Mouse (Mus musculus) kidney, postnatal 4 days (tissue): ENCODE results near the gene Bmp10.
A peak's percentile ranks its signal among the peaks of the same experiment; 100 is the strongest.
"Not testable (repeated sequence)": the region's sequence is repeated elsewhere in the genome, so short reads cannot be mapped to it uniquely, and the experiment has no call there.

Experiments used
- DNase-seq, 2 experiments: peaks; one replicate each; pipeline ENCODE4 v3.0.0; 2021; ENCODE audit warnings: mixed read lengths in 2 of 2

Gene Bmp10

DNA sequence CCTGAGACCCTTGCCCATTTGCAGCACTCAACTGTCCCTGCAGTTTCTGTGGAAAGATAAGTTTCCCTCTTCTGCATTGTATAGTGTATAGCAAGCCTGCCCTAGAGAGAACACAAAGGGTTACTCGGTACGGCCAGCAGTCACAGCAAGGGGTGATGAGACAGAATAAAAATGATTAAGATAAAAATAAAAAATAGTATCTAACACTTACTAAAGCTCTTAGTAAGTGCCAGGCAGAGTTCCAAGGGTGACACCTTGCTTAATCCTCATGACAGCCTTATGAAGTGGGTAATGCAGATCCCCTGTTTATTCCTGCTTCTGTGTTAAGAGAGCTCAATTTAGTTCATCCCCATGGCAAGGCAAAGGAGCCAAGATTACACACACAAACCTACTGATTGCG, 20.7 kb downstream of the Bmp10 start:
- no peak for DNase-seq

DNA sequence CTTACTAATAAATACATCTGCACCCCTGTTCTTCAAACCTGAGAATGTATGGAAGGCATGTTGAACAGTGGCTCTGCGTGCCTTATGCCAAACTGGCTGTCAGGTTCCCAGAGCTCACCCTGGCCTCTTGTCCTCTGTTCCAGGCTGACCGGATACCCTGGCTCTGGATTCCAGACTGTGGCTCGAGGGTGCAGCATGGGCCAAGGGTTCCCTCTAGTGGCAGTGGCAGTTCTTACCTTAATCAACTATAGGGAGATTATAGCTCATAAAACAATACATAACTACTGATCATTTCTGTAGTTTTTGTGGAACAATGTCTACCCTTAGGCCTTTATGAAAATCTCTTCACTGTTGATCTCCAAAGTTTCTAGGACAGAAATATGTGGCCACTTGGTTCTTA, 22.2 kb downstream of the Bmp10 start:
- peak; percentile 49 to 57 for DNase-seq

DNA sequence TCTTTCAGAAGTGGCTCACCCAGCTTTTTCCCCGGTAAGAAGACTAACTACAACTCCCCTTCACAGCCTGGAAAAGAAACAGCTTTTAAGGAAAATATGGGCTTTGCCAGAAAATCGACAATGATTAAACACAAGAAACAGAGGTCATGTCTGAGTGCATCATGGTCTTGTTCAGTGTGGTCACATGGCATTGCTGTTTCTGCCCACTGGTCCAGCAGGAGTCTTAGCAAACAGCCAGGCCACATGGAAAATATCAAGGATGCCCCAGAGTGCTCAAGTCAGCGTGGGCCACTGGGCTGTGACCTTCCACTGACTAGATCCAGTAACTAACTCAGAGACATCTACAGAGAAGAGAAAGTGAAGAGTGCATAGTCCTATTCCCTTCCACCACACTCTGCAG, 23.0 kb downstream of the Bmp10 start:
- DNase-seq, result no peak

DNA sequence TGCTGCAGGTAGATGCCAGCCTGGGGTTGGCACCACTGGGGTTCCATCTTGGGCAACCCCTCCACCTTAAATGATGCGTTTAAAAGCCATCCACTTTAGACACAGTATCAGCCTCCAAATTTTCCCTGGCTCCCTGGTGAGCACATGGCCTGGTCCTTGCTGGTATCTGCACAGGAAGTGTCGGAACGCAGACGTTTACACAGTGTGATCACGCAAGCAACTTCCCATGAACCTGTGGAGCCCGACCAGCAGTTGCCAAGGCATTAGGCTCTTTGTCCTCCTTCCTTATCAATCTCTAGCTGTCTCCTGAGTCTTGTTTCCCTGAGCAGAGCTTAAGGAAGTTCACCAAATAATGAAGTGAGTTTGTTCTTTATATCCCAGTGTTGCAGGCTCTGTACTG, 26.7 kb downstream of the Bmp10 start:
- no peak for DNase-seq

- peak; percentile 81 to 87 for DNase-seq
Observed at GRCm38 (mm10) chr6:87466221-87466620, 37.4 kb downstream of the Bmp10 start.

DNA sequence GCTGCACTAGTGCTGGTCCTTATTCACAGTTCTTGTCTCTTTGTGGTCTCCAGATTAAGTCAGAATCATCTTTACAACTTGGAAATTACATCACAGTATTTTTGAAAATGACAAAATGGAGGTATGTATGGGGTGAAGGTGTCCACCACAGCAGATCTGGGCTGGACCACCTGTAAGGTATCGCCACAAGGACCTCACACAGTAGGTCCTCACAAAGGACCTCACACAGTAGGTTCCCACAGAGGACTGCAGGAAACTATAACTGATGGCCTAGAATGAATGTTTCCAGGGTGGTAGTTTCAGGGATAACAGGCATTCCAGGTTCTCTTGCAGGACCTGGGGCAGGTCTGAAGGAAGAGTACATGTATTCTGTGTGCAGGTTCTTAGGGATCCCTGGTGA, 38.6 kb downstream of the Bmp10 start:
- DNase-seq, result no peak

DNA sequence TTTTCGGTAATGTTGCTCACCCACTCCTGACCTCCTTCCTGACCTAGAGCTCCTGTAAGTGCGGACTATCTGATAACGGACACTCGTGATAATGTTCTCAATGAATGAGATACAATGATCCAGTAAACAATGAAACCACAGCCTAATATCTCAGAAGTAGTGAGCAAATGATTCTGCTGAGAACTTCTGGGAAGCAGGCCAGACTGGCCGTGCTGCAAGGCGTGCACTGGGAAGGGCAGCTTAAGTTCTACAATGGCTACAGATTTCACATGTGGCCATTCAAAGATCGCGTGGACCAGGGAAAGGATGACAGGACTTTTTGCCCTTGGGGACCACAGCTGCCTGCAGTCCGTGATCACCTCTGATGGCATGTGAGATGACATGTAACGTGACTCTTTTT, 39.6 kb downstream of the Bmp10 start:
- DNase-seq, result no peak

- not testable (repeated sequence) for DNase-seq
Observed at GRCm38 (mm10) chr6:87470098-87470497, 41.3 kb downstream of the Bmp10 start.

GRCm38 (mm10) chr6:87475223-87475622, 46.4 kb downstream of the Bmp10 start:
- DNase-seq, result no peak

- no peak for DNase-seq
Observed at GRCm38 (mm10) chr6:87478847-87479246, 50.1 kb downstream of the Bmp10 start.

DNA sequence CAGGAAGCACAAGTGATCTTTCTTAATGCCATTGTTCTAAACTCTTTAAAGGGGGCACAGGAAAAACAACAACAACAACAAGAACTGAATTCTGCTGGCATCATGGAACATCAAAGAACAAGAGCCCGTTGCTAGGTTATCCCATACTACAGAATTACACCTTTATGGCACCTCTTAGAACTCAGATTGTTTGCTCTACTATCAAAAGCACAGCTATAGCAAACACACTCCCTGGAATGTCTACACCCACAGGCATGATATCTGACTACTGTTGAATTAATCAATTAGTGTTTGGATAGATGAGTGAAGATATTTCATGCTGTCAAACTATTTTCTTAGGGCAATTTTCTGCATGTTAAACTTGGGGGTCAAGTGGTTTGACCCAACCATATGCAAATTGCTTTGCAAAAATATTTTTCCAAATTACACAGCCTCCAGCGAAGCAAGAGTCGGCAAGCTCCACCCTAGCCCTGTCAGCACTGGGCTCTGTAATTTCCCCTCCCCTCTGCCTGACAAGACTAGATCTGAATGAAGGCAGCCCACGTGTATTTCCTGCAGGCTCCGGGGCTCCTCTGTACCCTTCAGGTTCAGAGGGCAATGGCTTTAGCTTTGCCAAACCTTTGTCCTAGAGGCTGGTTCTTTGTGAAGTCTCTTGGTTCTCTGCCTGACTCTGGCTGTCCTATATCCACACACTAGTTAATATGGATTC, 50.7 kb downstream of the Bmp10 start:
- DNase-seq, result no peak

DNA sequence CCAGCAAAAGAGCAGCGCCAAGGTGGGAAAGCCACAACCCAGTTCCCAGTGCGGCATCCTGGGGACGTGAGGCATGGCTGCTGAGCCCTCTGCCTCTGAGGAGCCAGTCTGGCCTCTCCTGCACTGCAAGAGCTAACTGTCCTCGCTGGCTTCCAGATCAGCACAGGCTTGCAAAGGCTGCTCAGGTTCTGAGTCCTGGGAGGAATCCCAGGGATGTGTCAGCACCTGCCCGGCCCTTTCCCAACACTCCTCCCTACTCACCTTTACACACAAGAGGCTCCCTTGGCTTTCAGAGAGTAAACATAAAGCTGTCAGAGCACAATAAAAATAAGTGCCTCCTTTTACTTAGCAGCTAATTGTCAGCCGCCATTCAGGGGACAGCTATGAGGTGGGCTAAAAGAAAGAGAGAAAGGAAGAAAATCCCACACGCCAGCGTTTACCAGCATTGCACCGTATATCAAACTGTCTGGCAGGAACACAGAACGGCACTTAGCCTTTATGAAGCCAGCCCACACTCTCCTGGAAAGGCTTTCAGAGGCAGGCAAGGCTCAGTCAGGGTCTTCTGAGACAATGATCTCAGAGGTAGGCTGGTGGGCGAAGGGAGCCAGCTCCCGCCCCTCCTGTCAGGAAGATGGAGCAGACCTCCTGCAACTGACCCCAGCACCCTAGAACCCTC, 54.6 kb downstream of the Bmp10 start:
- DNase-seq, result no peak

- DNase-seq, result peak in 1 of 2 experiments; percentile 19
Observed at GRCm38 (mm10) chr6:87483900-87484289, 55.1 kb downstream of the Bmp10 start.

DNA sequence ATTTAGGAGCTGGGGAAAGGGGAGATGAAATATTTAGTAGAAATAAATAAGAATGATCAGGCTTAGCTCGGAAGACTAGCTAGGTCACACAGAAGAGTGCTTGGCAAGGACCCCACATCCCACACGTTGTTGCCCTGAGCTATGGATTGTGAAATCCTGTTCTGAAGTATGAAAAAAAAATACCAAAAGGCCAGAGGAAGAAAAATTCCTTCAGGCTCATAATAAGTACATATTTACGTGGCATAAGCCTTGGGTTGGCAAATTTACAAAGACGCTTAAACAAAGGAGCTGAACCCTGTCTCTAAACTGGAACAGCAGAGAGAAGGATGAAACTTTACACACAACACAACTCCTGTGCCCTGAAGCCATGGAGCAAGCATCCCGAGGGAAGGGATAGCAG, 56.0 kb downstream of the Bmp10 start:
- no peak for DNase-seq
